Mouse (Mus musculus): Measurements from ENCODE around the gene Atp6v0b. TPM values are rescaled to one million over a fixed set of nuclear protein-coding genes. Genes with fewer than 3 reads are reported as not detected.

Atp6v0b gene
- polyA plus RNA-seq, 1 experiment: 392 TPM

DNA sequence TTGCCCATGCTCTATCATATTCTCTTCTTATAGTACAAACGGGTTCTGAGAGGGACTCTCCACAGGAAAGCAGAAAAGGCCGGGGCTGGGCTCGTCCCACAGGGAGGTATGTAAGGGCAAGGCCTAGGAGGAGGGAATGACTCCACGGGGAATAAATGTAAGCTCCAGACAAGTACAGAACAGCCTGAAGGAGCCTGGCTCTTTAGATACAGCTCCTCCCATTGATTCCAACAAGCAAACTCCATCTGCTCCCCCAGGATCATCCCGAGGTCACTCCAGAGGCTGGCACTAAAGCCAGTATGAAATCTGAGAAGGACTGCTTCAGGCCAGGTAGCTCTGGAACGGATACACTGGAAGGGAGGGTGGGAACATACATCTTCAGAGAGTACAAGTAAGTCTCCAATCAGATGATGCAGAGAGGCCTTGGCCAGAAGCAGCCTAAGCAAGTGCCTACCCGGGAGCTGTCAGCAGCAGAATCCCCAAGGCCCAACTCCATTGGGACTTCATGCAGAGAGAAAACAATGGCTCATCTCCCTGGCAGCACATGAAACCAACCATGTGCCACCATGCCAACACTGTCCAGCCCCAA is 25.6 kb upstream of the Atp6v0b start:
- WGBS: 70% methylated on average over 7 of the region's 7 CpGs
- no peak for DNase-seq (ENCODE audit: low read depth, low spot score)

DNA sequence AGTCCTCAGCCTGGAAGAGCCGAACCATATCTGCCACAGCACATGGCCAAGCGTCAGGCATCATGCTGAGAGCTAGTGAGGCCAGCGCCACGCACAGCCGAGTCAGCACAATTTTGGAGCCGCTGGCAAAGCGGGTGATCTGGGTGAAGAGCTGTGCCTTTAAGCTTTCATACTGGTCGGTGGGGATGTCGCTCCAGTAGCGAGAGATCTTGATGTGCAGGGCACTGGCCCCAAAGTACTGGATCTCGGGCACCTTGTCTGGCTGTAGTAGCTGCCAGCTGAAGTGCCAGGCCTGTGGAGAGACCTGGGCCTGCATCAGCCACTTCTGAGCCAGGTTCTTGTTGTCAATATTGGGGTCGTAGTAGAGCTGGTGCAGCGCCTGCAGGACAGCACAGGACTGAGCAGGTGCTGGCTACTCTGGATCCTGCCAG is 25.0 kb upstream of the Atp6v0b start:
- no peak for DNase-seq (ENCODE audit: low read depth, low spot score)
- 97% methylated on average over 13 of the region's 13 CpGs for WGBS

DNA sequence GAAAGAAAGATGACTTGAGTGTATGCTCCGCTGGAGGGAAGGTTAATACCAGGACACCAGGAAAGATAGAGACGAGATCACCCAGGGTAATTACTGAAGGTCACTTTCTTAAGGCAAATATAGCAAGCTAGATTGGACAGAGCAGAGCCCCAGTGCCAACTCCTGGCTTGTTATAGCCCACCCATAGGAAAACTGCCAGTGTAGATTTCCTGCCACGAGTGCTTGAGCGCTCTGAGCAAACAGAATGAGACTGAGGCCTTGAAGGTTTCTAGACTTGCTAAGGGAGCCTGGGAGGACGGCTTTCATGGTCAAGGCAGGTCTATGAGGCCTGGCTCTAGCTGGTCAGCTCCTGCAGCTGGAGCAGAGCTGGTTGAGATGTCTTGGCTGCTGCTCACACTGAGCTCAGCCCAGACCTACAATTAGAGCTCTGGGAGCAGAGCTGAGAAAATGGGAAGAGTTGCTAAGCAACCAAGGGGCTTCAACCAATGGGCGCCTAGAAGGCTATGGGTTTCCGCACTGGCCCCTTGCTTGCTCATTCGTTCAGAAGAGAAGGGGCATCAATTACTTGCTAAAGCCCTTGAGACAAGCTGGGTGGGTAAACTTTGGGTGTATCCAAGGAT is 21.8 kb upstream of the Atp6v0b start:
- DNase-seq (ENCODE audit: low read depth, low spot score): no peak
- WGBS: 81% methylated on average over 8 of the region's 8 CpGs

DNA sequence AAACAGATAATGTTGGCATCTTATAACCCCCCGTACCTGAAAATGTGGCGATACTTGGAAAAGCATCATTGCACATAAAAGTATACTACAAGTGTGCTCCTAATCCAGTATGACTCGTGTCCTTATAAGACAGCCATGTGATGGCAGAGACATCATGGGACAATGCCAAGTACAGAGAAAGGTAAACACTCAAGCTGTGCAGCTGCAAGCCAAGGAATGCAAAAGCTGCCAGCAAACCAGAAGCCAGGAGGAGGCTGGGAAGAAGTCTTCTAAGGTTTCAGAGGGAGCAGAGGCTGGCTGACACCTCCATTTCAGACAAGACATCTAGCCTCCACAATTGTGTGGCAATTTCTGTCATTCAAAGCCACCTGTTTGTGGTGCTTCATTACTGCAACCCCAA is 19.1 kb upstream of the Atp6v0b start:
- 38% methylated on average over 3 of the region's 3 CpGs for WGBS
- DNase-seq (ENCODE audit: low read depth, low spot score): no peak

DNA sequence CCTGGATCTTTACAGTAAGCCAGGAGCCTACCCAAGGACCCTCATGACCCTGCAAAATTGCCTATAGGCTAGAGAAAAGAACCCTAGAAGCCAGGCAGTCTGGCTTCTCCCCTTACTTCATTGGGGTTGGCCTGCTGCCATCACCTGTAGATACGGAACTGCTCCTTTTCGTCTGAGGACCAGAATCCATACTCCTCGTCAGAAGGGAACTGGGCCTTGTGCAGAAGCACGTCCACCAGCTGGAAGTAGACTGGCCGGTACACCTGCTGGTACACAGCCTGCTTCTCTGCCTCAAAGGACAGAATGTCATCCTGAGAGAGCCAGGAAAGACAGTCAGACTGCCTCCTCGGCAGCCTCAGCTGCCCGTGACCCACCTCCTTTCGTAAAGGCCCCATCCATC is 17.6 kb upstream of the Atp6v0b start:
- 88% methylated on average over 8 of the region's 8 CpGs for whole genome bisulfite sequencing

DNA sequence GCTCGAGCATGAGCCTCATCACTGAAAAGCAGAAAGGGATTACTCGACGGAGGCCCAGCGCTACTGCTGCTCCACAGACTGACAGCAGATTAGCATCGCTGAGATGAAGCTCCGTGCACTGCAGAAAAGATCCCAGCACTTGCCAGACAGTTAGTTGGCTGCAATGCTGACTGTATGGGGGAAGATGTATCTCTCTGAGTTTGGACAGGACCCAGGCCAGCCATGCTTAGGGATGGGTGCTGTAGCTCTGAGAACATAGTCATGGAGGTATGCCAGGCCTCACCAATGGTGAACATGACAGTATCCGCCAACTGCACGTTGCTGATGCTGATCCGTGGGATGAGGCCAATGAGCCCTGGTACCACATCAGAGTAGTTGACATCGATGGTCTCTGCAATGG is 17.0 kb upstream of the Atp6v0b start:
- WGBS: 90% methylated on average over 10 of the region's 10 CpGs
- DNase-seq (ENCODE audit: low read depth, low spot score): no peak

More for the DNA sequence above, 17.6 kb upstream of the Atp6v0b start:
- DNase-seq (ENCODE audit: low read depth, low spot score): no peak

DNA sequence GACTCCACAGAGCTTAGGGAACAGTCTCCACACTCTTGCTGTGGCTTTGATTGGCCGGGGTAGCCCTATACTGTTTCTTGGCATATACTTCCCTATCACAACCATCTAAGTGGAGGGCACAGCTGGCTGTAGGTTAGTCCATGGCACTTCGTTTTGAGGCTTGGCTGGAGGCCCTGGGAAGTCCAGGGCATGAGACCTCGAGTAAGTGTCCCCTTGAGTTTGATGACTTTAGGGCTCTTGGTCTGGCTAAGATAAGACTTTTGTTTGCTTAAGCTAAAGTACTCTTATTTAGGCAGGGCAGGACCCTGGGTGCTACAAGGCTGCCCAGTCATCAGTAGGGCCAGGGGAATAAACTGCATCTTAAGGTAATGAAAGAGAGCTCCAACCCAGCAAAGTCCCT is 11.0 kb upstream of the Atp6v0b start:
- 44% methylated on average over 3 of the region's 3 CpGs for WGBS
- no peak for DNase-seq (ENCODE audit: low read depth, low spot score)

DNA sequence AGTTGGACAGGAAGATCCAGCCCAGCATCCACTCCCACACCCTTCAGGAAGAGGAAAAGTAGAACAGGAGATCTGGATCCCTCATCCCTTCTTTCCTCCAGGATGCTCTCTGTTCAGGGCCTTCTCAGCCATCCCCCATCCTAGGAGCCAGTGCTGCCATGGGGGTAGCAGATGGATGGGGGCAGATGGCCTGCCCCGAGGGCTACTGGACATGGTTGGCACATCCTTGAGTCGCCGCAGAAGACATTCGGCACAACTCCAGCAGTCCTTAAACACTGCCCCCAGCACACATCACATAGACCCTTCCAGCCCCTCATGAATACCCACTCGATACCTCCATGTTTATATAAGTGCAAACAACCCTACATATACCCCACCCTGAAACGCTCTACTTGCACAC is 8.9 kb upstream of the Atp6v0b start:
- WGBS: 97% methylated on average over 6 of the region's 6 CpGs
- no peak for DNase-seq (ENCODE audit: low read depth, low spot score)

DNA sequence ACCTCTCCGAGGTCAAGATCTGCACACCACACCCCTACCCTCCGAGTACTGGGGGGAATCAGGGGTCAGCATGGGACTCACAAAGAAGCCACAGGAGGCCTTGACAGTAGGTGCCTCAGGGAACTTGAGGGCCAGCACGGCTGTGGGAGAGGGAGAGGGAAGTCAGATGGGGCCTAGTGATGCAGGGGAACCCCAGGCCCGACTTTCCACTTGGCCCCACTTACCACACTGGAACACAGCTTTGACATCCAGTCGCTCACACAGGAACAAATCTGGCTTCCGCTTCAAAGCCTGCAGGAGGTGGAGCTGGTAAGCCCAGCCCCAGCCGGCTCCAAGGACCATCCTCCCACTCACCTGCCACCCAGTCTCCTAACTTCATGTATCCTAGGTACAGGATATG is 8.2 kb upstream of the Atp6v0b start:
- WGBS: 87% methylated on average over 7 of the region's 7 CpGs
- DNase-seq (ENCODE audit: low read depth, low spot score): no peak

DNA sequence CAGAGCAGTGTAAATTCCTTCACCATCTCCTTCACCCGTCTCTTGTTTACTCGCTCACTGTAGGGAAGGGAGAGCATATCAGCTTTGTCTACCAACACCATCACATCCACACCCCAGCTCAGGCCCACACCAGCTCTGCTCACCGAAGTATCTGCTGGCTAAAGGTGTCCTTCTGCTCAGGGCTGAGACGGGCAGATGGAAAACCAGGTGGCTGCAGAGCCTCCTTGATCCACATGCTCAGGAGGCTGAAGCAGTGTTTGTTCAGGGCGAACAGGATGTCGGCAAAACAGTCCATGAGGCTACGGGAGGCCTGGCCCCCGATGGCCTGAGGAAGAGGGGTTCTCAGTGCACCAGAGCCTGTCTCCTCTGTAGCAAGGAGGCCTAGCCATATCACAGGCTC is 7.5 kb upstream of the Atp6v0b start:
- no peak for DNase-seq (ENCODE audit: low read depth, low spot score)
- WGBS: 89% methylated on average over 8 of the region's 8 CpGs

DNA sequence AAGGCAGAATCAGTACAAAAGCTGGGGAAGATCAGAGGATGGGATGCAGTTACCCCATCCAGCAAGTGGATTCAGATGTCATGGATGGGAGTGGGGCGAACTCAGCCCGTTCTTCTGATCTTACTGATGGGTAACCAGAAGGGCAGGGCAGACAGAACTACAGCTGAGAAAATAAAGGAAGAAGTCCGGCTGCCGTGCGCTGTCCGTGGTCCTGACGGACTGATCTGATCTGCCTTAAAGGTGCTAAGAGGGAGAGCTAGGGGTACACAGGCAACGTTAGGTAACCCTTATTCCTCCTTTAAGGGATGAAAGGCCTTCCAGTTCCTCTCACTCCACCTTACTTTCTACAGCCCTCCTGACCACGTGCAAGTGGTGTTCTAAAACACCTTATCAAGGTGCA is 6.2 kb upstream of the Atp6v0b start:
- DNase-seq (ENCODE audit: low read depth, low spot score): no peak
- WGBS: 9% methylated on average over 9 of the region's 9 CpGs

DNA sequence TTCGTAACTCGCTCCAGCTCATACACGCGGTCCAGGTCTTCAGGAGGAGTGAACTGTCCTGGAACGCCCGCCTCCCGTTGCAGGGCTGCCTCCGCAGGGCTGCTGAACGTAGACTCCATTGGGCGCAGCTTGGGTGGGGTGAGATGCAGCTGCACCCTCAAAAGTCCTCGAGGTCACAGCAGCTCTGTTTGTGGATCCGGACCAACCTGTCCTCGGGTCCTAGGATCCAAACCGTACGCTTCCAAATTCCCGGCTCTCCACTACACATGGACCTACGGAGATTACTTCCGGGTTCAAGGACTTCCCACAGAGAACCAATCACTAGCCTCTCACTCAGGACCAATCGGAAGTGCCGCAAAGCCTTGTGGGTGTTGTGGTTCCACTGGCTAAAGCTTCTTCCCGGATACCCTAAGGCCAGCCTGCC is 4.6 kb upstream of the Atp6v0b start, which contains the start of gene Dph2:
Dph2 (minus strand) TSS at position 295 of the 424 bp plus-strand sequence.
- WGBS: under 1% methylated on average over 21 of the region's 21 CpGs
- peak; percentile 92 for DNase-seq (ENCODE audit: low read depth, low spot score)

DNA sequence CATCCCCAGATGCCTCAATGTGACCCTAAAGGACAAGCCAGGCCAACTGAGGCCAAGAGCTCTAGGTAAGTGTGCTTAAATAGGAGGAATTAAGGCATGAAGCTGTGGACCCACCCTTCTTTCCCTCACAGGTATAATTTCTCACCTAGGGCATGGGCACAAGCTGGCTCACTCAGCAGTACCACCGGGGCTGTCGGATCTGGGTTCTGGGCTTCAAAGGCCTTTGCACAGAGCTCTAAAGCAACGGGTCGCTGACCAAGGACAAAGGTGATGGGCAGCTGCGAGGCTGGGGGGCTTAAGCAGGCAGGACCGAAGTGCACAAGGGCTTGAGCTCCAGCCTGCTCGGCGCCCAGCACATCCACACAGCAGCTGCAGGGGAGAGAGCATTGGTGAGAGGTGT is 3.6 kb upstream of the Atp6v0b start:
- 88% methylated on average over 8 of the region's 8 CpGs for WGBS
- no peak for DNase-seq (ENCODE audit: low read depth, low spot score)

DNA sequence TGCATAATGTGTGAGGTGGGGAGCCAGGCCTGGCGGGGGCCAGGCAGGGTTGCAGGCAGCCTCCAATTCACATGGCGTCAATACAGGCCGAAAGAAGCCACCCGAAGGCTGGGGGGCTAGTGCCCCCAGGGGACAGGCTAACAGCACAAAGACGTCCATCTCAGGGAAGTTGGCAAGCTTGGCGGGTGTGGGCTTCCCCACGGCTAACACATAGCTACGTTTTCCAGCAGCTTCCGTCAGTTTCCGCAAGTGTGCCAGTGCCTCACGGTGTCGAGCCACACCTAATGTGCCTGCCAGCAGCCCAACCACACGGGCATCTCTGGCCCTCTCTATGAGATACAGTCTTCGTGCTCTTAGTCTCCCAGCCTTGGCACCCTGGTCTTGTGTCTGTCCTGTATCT is 2.9 kb upstream of the Atp6v0b start:
- WGBS: 90% methylated on average over 14 of the region's 14 CpGs

DNA sequence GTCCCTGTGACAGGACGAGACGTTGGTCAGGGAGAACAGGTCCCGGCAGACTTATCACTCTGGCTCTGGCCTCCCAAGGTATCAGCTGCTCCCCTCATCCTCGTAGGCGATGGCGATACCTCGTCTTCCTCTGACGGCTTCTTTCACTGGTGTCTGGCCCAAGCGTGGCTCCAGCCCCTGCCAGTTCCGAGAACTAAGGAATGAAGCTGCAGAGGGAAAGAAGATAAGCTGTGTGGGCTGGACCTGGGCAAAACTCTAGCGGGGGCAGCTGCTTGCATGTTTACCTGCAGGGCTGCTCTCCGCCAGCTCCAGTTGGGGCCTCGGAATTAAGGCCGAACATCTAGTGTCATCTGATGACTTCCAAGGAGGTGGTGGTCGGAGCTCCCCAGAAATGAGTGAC is 2.3 kb upstream of the Atp6v0b start:
- 94% methylated on average over 15 of the region's 15 CpGs for WGBS
- no peak for DNase-seq (ENCODE audit: low read depth, low spot score)

More for the DNA sequence above, 2.9 kb upstream of the Atp6v0b start:
- DNase-seq (ENCODE audit: low read depth, low spot score): no peak

DNA sequence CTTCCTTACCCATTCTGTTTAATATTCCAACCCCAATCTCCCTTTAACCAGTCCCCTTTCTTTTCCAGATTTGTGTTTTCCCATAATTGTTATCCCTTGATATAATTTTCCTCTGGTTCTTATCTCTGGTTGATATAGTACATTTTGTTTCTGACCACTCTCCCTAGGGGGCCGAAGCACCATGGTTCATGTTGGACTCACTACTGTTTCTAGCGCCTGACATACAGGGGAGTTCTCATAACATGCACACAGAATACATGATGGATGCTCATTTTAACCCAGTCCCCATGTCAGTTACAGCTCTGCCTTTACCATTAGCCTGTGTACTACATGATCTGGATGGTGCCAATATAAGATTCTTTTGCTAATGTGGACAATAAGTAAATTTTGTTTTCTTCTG is 787 bp upstream of the Atp6v0b start:
- no peak for DNase-seq (ENCODE audit: low read depth, low spot score)
- WGBS: 84% methylated on average over 2 of the region's 2 CpGs

DNA sequence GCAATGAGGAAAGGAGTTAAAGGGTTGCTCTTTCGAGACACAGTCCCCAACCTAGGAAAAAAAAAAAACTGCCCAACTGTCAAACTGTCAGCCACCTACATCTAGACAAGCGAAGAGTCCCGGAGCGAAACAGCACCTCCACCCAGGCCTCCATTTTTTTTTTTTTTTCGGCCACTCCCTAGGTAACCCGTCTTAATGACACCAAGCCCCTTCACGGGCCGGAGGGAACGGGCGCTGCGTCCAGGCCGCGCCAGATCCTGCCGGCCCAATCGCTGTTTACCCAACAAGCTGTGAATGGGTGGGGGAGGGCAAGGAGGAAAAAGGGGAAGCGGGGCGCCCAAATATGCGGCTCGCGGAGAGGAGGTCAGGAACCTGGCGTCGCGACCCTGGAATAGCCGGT is 489 bp downstream of the Atp6v0b start:
- 1% methylated on average over 24 of the region's 24 CpGs for WGBS
- DNase-seq (ENCODE audit: low read depth, low spot score): no peak

DNA sequence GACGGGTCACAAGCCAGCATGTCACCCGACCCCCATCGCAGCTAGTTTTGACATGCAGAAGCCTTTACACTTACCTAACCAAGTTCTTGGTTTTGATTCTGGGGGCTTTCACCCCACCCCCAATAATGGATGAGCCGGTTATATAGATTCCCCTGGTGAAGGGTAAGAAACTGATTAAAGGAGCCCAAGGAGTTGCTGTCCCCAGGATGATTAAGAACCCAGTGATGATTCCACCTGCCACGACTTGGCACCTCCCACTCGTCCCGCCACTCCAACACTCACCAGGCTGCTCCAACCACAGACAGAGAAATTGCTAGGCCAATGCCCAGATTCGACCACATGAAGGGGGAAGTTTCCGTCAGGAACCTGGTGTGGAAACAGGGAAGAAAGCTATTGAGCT is 1.1 kb downstream of the Atp6v0b start:
- WGBS: 83% methylated on average over 9 of the region's 9 CpGs

DNA sequence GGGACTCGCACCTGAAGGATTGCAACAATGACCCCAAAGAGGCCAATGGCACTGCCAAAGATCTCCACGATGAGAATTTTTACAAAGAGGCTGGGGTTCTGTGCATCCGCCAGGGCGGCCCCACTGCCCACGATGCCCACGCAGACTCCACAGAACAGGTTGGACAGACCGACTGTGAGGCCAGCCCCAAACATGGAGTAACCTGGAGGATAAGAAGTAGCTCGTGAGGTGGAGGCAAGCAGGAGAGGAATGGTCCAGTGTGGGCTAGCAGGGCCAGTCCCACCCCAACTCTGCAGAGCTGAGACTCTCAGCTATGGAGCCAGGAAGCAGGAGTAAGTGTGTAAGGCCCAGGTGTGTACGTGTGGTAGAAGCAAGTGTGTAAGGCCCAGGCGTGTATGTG is 2.0 kb downstream of the Atp6v0b start:
- no peak for DNase-seq (ENCODE audit: low read depth, low spot score)
- WGBS: 95% methylated on average over 10 of the region's 10 CpGs

More for the DNA sequence above, 1.1 kb downstream of the Atp6v0b start:
- no peak for DNase-seq (ENCODE audit: low read depth, low spot score)

DNA sequence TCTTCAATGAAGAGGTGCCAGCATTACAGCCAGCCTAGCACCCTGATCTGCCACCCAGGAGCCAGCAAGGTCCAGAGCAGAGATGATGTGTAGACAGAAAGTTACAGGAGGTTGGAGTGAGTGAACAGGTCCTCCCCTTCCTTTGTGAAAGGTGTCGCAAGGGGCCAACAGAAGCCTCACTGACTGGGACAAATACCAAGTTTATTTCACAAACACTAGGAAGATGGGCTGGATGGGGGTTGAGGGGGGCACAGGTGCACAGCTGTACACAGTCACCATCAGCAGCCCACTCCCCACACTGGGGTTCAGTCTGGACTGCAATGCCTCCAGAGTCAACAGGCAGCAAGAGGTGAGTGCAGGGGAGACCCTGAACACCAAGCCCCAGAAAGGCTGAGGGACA is 3.0 kb downstream of the Atp6v0b start:
- WGBS: 100% methylated on average over 1 of the region's 1 CpGs
- no peak for DNase-seq (ENCODE audit: low read depth, low spot score)

All from large intestine, adult 2 months (tissue).